Mouse (Mus musculus) testis, adult 2 months (tissue): ENCODE results near the gene Map3k10.

ENCODE experiments used
- CTCF ChIP-seq: fragments of 200-500 bp; IDR thresholded peaks from 2 replicates; pipeline ENCODE4 v1.5.1; 2012; ENCODE audit warnings: low read depth, mild to moderate bottlenecking, inconsistent platforms, low read length, moderate library complexity; ENCODE audit not compliant: control insufficient read depth, insufficient read depth, insufficient replicate concordance
- POLR2A ChIP-seq: fragments of 200-500 bp; IDR thresholded peaks from 2 replicates; pipeline ENCODE4 v1.6.1; 2012; ENCODE audit warnings: low read depth, mild to moderate bottlenecking, inconsistent platforms, low read length, moderate library complexity; ENCODE audit not compliant: control insufficient read depth

- no peak for TF ChIP-seq CTCF
- TF ChIP-seq POLR2A: peak; percentile 50; the same call in 1 of the 2 replicates
Measured at GRCm38 (mm10) chr7:27606481-27607254, 67.7 kb downstream of the Map3k10 start.
